Mouse (Mus musculus) thymus, postnatal 10 days (tissue): ENCODE measurements around the gene Fam107b.
A peak's percentile ranks its signal among the peaks of the same experiment; 100 is the strongest.

ENCODE experiments used
- DNase-seq, 2 experiments: peaks; one replicate each; pipeline ENCODE4 v3.0.0; 2021; ENCODE audit warnings: low spot score in 2 of 2

Gene Fam107b

DNA sequence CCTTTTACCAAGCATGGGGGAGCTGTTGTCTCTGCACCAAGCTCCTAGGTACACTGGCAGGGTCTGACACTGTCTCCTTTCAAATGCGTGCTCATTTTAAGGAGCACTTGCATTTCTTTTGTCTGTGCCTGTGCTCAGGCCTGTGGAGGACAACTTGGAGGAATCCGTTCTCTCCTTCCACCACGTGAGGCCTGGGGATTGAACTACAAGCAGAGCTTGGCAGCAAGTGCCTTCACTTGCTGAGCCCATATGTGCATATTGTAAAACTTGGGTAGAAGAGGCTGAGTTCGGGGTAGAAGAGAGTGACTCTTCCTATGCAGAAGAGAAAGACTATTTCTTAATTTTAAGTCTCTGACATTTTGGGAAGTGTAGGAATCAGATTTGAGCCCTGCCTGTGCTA lies 202.8 kb downstream of the Fam107b start:
- no peak for DNase-seq

- DNase-seq: no peak
These were observed 205.3 kb downstream of the Fam107b start for GRCm38 (mm10) chr2:3775569-3775968.

GRCm38 (mm10) chr2:3776045-3776444 lies 205.8 kb downstream of the Fam107b start:
- no peak for DNase-seq

DNA sequence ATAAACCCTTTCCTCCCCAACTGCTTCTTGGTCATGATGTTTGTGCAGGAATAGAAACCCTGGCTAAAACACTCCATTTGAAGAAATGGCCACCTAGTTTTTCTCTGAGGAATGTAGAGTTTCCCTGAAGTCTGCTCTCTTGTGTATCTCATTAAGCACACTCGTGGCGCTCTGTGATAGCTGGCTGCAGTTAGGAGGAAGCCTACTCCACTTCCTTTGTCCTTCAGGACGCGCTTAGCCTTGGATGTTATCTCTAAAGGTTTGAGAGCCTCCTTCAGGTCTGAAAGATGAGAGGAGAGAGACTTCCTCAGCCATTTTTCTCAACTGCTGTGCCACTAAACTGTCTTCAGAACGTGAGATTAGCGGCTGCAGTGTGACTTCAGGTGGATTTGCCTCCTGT lies 207.4 kb downstream of the Fam107b start:
- no peak for DNase-seq

DNA sequence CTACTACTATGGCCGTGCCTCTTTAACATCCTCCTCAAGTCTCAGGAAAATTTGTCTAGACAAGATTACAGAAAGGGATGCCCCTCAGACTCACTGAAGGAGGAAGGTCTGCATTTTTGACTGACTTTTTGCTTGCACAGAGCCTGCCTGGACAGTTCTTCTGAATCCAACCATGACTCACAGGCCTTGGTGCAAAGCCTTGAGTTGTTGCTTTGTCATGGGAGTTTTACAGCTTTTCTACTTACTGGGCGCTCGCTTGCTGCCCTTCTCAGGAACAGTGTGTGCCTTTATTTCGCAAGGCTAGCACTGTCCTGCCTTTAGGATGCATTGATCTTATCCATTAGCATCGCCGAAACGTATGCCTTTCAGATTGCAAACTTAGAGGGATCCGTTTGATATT lies 215.3 kb downstream of the Fam107b start:
- no peak for DNase-seq

DNA sequence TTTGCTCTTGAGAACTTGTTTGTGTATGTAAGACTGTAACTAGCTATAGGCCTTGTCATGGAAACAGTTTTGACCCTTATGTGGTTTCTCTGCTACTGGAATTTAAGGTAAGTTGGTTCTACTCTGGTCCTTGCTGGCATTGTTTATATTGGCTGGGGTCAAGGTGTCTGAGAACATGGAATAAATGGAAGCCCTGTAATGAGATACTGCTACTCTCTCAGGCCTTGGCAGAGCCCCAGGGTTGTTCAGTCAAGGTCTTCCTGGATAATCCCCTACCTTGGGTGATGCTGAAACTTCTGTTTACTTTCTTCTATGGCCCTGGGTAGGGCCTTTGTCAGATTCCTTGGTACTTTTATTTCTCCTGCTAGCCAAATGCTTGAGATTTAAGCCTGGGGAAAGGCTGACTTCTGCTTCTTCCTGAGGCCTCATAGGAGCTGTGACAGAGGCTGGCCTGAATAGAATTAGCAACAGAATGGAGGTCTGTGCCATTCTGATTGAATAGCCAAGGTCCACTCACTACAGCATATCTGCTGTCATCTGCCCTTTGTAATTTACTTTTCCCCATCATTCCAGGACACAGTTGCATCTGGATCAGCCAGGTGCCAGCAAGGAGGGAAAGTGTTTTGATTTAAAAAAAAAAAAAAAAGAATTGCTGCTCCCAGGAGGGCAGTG lies 217.6 kb downstream of the Fam107b start:
- DNase-seq: no peak

DNA sequence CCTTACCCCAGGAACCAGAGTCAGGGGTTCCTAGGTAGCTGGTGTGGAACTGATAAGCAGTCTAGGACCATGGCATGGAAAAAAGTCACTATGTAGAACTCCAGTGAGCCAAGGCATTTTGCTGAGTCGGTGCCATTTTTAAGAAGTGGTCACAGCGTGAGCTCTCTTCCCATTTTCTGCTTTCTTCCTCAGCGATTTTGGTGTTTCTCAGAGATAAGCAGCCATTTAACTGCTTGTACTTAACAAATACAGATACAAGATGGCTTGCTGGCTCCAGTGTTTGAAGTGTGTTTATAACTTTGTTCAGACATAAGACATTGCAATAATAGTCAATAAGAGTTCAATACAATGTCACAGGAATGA lies 218.1 kb downstream of the Fam107b start:
- DNase-seq: no peak

DNA sequence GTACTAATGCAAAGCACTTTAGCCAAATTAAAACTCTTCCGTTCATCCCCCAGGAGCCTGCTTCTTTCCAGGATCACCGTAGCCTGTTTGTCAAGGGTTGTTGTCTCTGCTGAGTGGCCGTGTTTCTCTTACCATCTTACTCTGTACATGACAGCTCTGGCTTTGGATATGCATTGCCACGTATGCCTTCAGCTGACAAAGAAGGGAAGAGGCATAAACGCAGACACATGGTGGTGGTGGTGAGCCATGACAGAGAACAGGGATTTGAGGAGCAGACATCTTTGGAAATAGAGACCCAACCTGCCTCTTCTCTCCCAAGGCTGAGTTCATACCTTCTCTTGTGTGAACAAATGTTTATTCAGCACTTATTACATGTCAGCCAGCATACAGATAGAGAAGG lies 226.3 kb downstream of the Fam107b start:
- DNase-seq: no peak

GRCm38 (mm10) chr2:3799767-3800554 lies 229.7 kb downstream of the Fam107b start:
- DNase-seq: peak; percentile 46 to 68

DNA sequence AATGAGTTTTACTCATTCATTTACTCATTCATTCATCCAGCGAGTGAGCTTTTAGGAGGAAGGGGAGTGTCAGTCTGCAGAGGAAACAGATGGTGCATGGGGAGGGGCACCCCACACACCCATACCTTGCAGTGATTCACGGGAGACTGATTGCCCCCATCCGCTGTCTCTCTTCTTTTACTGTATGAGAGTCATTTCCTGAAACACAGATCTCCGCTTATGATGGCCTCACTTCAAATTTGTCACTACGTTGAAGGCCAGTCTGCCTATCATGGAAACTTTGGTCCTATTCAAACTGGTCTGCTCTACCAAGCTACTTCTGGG lies 230.2 kb downstream of the Fam107b start:
- DNase-seq: peak; percentile 49 to 69

DNA sequence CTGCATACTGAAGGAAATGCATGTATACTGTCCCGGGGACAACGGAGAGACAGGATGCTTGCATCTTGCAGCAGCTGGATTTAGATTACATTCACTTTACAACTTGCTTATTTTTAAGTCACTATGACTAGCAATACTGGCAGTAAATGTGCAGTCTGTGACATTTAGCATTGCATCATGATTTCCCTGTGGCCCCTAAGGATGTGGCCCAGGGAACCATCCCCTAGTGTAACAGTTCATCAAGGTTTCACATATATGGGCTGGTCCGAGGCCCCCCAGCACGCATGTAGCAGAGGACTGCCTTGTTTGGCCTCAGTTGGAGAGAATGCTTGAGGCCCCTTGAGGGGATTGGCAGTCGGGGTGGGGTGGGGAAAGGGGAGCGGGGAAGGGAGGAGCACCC lies 235.5 kb downstream of the Fam107b start:
- no peak for DNase-seq

- peak; percentile 45 to 59 for DNase-seq
These were observed 240.0 kb downstream of the Fam107b start for GRCm38 (mm10) chr2:3810321-3810720.

- no peak for DNase-seq
These were observed 245.9 kb downstream of the Fam107b start for GRCm38 (mm10) chr2:3816142-3816609.

DNA sequence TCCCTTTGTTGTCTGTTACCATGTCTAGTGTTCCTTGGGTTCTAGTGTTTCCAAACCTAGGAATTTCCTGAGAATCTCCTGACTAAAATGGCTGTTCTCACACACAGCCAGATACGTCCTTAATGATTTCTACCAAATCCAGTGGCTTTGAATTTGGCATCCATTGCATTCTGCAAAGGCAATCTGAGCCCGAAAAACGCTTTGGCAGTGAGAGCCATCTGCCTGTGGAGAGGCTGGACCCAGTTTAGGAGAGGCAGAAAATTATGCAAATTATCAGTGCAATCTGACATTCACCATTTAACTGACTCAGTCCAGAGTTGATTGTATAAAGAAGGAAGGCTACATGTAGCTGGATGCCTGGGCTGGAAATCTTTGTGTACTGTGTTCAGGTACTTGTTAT lies 247.3 kb downstream of the Fam107b start:
- no peak for DNase-seq

DNA sequence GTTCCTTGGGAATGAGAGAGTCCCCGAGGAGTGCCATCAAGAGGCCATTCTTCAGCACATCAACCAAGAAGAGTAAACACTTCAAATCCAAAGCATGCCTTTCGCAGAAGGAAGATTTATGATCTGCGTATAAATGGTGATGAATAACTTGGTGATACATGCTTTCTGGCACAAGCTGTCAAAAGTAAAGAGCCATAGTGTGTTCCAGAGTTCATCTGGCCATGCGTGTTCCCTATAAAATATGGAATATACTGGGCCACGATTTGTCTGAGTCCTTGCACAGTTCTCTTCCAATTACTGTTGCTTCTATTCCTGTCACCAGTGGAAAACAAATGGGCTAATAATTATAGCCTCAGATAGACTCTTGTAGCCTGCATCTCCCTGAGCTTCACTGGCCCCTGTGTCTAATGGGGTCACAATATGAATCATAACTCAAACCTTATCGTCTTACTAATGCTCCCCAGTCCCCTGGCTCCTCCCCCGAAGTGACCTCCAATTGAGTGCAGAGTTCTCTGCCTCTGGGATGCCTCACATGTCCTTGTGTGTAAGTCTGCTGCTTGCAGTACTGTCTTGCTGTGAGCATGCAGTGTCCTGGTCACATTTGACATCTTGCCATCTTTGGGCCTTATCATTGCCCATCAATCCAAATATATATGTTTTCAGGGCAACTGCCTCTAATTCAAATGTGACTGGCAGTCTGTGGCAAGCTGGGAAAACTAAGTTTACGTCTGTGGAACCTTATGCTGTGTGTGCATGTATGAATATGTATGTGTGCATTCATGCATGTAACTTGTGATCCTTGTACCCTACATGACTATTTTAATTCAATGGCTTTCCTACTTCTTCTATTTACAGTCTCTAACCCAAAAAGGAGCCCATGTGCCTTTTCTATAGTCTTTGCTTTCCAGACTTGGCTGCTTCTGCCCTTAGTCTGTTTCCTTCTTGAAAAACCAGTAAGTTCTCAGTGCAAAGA lies 252.5 kb downstream of the Fam107b start:
- no peak for DNase-seq
